Mouse (Mus musculus): ENCODE results near the gene Tmtc2. TPM values are rescaled to one million over a fixed set of nuclear protein-coding genes. Genes with fewer than 3 reads are reported as not detected.

Tmtc2 gene
- total and polyA plus RNA-seq, 2 experiments, result 2.4 to 7.6 TPM

DNA sequence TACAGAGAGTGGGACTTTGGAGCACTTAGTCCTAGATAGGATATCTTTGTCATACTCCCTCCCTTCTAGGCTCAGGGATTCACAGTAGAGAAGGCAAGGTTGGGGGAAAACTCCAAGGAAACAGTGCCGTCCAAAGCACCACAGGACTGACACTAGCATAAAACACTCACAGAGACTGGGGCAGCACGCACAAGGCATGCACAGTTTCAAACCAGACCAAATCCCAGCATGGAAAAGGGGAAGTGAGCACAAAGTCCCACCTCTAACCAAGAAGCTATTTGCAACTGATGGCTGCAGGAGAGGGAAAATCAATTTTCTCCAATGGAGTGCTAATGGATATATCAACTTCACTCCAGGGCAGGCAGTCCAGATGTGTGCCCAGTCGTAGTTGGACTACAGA is 276.7 kb downstream of the Tmtc2 start:
- no peak overlapping the region for H3K9ac ChIP-seq (ENCODE audit: low read depth, low read length)
- no peaks in the 10 kb centered on the region for H3K79me2 ChIP-seq (ENCODE audit: control insufficient read depth, insufficient read depth, low read length)
- WGBS, result 79% methylated on average over 3 of the region's 3 CpGs
- no peaks in the 10 kb centered on the region for H3K4me1 ChIP-seq (ENCODE audit: control insufficient read depth, insufficient read depth, low read length)
- no peak overlapping the region for H3K27ac ChIP-seq (replicated peaks; ENCODE audit: insufficient read depth, low read depth, low read length)
- H3K36me3 ChIP-seq (ENCODE audit: control insufficient read depth, insufficient read depth, low read length), result no peaks in the 10 kb centered on the region
- DNase-seq (ENCODE audit: extremely low read depth, low read depth, low spot score), result no peak
- no peak for TF ChIP-seq CTCF (IDR thresholded peaks at IDR 0.05; ENCODE audit: low read depth, low read length)
- no peak for TF ChIP-seq POLR2A (IDR thresholded peaks at IDR 0.05; ENCODE audit: extremely low read depth, insufficient read depth, low read length)
- no peak overlapping the region for H3K4me3 ChIP-seq (ENCODE audit: insufficient read depth, low read depth, low read length)
- no peaks in the 10 kb centered on the region for H3K27me3 ChIP-seq (ENCODE audit: control insufficient read depth, insufficient read depth, low read length)

DNA sequence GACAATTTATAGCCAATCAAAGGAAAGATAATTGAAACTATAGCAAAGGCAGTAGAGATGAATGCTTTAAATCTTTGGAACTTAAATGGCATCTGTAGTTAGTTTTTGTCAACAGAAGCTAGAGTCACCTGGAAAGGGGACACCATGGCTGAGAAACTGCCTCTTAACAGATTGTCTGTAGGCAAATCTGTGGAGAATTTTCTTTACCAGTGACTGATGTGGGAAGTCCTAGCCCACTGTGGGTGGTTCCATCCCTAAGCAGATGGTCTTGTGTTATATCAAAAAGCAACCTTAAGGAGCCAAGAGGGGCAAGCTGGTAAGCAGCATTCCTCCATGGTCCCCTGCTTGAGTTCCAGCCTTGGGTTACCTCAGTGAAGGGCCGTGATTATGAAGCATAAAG is 281.3 kb downstream of the Tmtc2 start:
- H3K4me1 ChIP-seq (ENCODE audit: control insufficient read depth, insufficient read depth, low read length), result peaks cover 3% of the 10 kb centered on the region
- no peaks in the 10 kb centered on the region for H3K79me2 ChIP-seq (ENCODE audit: control insufficient read depth, insufficient read depth, low read length)
- H3K27ac ChIP-seq (replicated peaks; ENCODE audit: insufficient read depth, low read depth, low read length), result no peak overlapping the region
- 94% methylated on average over 1 of the region's 1 CpGs for WGBS
- H3K9ac ChIP-seq (ENCODE audit: low read depth, low read length), result no peak overlapping the region
- no peak for DNase-seq (ENCODE audit: extremely low read depth, low read depth, low spot score)
- H3K27me3 ChIP-seq (ENCODE audit: control insufficient read depth, insufficient read depth, low read length), result no peaks in the 10 kb centered on the region
- no peak for TF ChIP-seq POLR2A (IDR thresholded peaks at IDR 0.05; ENCODE audit: extremely low read depth, insufficient read depth, low read length)
- no peak overlapping the region for H3K4me3 ChIP-seq (ENCODE audit: insufficient read depth, low read depth, low read length)
- no peaks in the 10 kb centered on the region for H3K36me3 ChIP-seq (ENCODE audit: control insufficient read depth, insufficient read depth, low read length)

DNA sequence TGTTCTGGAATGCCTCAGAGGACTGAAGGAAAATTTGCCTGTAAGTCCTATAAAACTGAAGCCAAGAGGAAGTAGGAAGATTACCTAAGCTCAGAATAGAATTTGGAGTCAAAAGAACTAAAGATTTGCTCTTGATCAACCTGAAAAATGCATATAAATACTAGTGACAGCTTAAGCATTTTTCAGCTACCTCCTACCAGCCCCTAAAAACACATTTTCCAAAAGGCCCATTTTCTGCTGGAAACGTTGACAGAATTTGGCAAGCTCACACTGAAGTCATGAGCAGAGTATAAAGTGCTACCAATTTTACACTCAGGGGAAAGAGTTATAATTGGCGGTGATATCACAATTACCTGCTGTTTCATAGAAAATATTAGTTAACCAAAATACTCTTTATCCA is 285.8 kb downstream of the Tmtc2 start:
- no peak overlapping the region for H3K9ac ChIP-seq (ENCODE audit: low read depth, low read length)
- 75% methylated on average over 2 of the region's 2 CpGs for WGBS
- H3K79me2 ChIP-seq (ENCODE audit: control insufficient read depth, insufficient read depth, low read length), result no peaks in the 10 kb centered on the region
- no peaks in the 10 kb centered on the region for H3K36me3 ChIP-seq (ENCODE audit: control insufficient read depth, insufficient read depth, low read length)
- H3K27me3 ChIP-seq (ENCODE audit: control insufficient read depth, insufficient read depth, low read length), result no peaks in the 10 kb centered on the region
- peaks cover 3% of the 10 kb centered on the region for H3K4me1 ChIP-seq (ENCODE audit: control insufficient read depth, insufficient read depth, low read length)
- no peak overlapping the region for H3K4me3 ChIP-seq (ENCODE audit: insufficient read depth, low read depth, low read length)
- H3K27ac ChIP-seq (replicated peaks; ENCODE audit: insufficient read depth, low read depth, low read length), result no peak overlapping the region
- DNase-seq (ENCODE audit: extremely low read depth, low read depth, low spot score), result no peak
- no peak for TF ChIP-seq CTCF (IDR thresholded peaks at IDR 0.05; ENCODE audit: low read depth, low read length)
- no peak for TF ChIP-seq POLR2A (IDR thresholded peaks at IDR 0.05; ENCODE audit: extremely low read depth, insufficient read depth, low read length)

DNA sequence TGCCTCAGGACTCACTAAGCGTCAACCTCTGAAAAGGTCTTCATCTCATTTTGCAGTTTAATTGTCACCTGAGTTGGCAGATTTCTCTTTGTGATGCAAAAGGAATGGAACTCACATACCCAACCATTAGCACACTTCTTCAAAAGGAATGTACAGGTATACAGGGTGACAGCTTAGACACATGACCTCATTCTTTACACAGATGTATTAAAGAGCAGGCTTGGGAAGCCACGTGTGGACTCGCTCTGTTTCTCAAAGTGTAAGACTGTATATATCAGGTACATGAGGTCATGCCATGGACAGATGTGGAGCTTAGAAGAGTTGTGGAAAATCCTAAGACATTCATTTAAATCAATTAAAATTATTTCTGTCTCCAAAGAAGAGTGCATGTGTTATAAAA is 286.7 kb downstream of the Tmtc2 start:
- H3K4me1 ChIP-seq (ENCODE audit: control insufficient read depth, insufficient read depth, low read length), result peaks cover 3% of the 10 kb centered on the region
- no peak for DNase-seq (ENCODE audit: extremely low read depth, low read depth, low spot score)
- TF ChIP-seq CTCF (IDR thresholded peaks at IDR 0.05; ENCODE audit: low read depth, low read length) (no peak), POLR2A (IDR thresholded peaks at IDR 0.05; ENCODE audit: extremely low read depth, insufficient read depth, low read length) (no peak)
- H3K36me3 ChIP-seq (ENCODE audit: control insufficient read depth, insufficient read depth, low read length), result no peaks in the 10 kb centered on the region
- H3K9ac ChIP-seq (ENCODE audit: low read depth, low read length), result no peak overlapping the region
- H3K4me3 ChIP-seq (ENCODE audit: insufficient read depth, low read depth, low read length), result no peak overlapping the region
- no peaks in the 10 kb centered on the region for H3K27me3 ChIP-seq (ENCODE audit: control insufficient read depth, insufficient read depth, low read length)
- H3K27ac ChIP-seq (replicated peaks; ENCODE audit: insufficient read depth, low read depth, low read length), result no peak overlapping the region
- 94% methylated on average over 3 of the region's 3 CpGs for WGBS
- no peaks in the 10 kb centered on the region for H3K79me2 ChIP-seq (ENCODE audit: control insufficient read depth, insufficient read depth, low read length)

DNA sequence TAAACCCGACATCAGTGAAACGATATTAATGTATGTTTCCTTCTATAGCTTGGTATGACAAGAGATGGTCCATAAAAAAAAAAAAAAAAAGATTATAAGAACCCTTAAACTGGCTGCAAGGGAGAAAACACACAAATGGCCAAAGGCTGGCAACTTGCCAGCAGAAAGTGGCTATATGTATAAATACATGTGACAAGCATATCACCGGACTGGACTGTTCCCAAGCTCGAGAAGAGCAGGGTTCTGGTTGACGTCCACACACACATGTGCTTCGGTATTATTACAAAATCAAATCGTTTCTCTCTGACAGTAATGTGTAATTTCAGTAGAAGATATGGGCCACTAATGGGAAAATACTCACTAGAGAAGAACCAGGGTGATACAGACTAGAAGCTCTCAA is 287.2 kb downstream of the Tmtc2 start:
- no peak for DNase-seq (ENCODE audit: extremely low read depth, low read depth, low spot score)
- H3K4me3 ChIP-seq (ENCODE audit: insufficient read depth, low read depth, low read length), result no peak overlapping the region
- no peak for TF ChIP-seq CTCF (IDR thresholded peaks at IDR 0.05; ENCODE audit: low read depth, low read length)
- TF ChIP-seq POLR2A (IDR thresholded peaks at IDR 0.05; ENCODE audit: extremely low read depth, insufficient read depth, low read length), result no peak
- H3K36me3 ChIP-seq (ENCODE audit: control insufficient read depth, insufficient read depth, low read length), result no peaks in the 10 kb centered on the region
- no peaks in the 10 kb centered on the region for H3K79me2 ChIP-seq (ENCODE audit: control insufficient read depth, insufficient read depth, low read length)
- no peak overlapping the region for H3K27ac ChIP-seq (replicated peaks; ENCODE audit: insufficient read depth, low read depth, low read length)
- no peaks in the 10 kb centered on the region; the same call in 1 of the 2 replicates for H3K4me1 ChIP-seq (ENCODE audit: control insufficient read depth, insufficient read depth, low read length)
- H3K27me3 ChIP-seq (ENCODE audit: control insufficient read depth, insufficient read depth, low read length), result no peaks in the 10 kb centered on the region
- WGBS, result 84% methylated on average over 7 of the region's 7 CpGs
- no peak overlapping the region for H3K9ac ChIP-seq (ENCODE audit: low read depth, low read length)

DNA sequence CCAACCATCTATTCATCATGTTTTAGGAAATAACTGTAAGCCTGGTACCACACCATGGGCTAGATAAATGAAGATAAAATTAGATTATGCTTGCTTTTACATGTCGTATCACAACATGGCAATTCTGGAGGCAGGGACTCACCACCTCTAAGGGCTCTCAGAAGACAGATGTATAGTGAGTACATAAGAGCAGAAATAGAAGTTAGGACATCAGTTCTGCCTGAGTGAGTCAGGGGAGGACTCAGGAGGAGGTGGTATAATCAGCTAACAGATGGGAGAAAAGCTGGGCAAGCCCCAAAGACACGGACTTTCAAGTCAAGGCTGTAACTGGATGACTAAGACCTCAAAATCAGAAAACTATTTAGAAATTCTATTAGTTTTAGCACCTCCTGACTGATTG is 288.0 kb downstream of the Tmtc2 start:
- H3K36me3 ChIP-seq (ENCODE audit: control insufficient read depth, insufficient read depth, low read length), result no peaks in the 10 kb centered on the region
- H3K27ac ChIP-seq (replicated peaks; ENCODE audit: insufficient read depth, low read depth, low read length), result no peak overlapping the region
- WGBS, result 93% methylated on average over 2 of the region's 2 CpGs
- no peak for DNase-seq (ENCODE audit: extremely low read depth, low read depth, low spot score)
- no peaks in the 10 kb centered on the region for H3K4me1 ChIP-seq (ENCODE audit: control insufficient read depth, insufficient read depth, low read length)
- no peaks in the 10 kb centered on the region for H3K79me2 ChIP-seq (ENCODE audit: control insufficient read depth, insufficient read depth, low read length)
- H3K9ac ChIP-seq (ENCODE audit: low read depth, low read length), result no peak overlapping the region
- no peak overlapping the region for H3K4me3 ChIP-seq (ENCODE audit: insufficient read depth, low read depth, low read length)
- H3K27me3 ChIP-seq (ENCODE audit: control insufficient read depth, insufficient read depth, low read length), result no peaks in the 10 kb centered on the region
- no peak for TF ChIP-seq CTCF (IDR thresholded peaks at IDR 0.05; ENCODE audit: low read depth, low read length)
- TF ChIP-seq POLR2A (IDR thresholded peaks at IDR 0.05; ENCODE audit: extremely low read depth, insufficient read depth, low read length), result no peak
